ENCODE assay signal across 11 mouse cellular contexts in genomic region chr19:25411353-25411752, GRCm38 (mm10).
DNase-seq lines count a peak whose midpoint lies in the region; ATAC-seq and TF ChIP-seq lines count a peak whose summit lies in the region.
"Had no signal": no experiment of that assay in that cellular context is flagged by ENCODE, and none has a peak within 500 bp of the region (broad histone marks: within the 10 kb centered on the region; RNA-seq: fewer than 3 reads in every experiment).

No protein-coding gene starts in this region.

- no peak overlapping the region for H3K9ac ChIP-seq in limb, embryonic 14.5 days (ENCODE audit: low read depth, low read length, severe bottlenecking)
- no peak overlapping the region for H3K9ac ChIP-seq in stomach, postnatal 0 days (ENCODE audit: low read length)
- H3K9ac ChIP-seq: midbrain, embryonic 13.5 days had no signal

- WGBS in lung, adult 2 months: 64% methylated on average over 17 of the region's 17 CpGs
- 68% methylated on average over 17 of the region's 17 CpGs for WGBS in limb, embryonic 14.5 days
- WGBS in stomach, postnatal 0 days: 64% methylated on average over 17 of the region's 17 CpGs
- WGBS in midbrain, embryonic 10.5 days: 93% methylated on average over 17 of the region's 17 CpGs

- no peak for TF ChIP-seq CTCF in lung, adult 2 months (IDR thresholded peaks at IDR 0.05; ENCODE audit: insufficient read depth, low read length)
- TF ChIP-seq CTCF in stomach, postnatal 0 days (IDR thresholded peaks at IDR 0.05; ENCODE audit: low read depth): no peak

- ATAC-seq in limb, embryonic 14.5 days (ENCODE audit: low FRiP score, low read depth): no peak
- ATAC-seq in stomach, postnatal 0 days (ENCODE audit: low FRiP score, low TSS enrichment): no peak
- no peak for ATAC-seq in cerebellum, adult (ENCODE audit: insufficient number of reproducible peaks, low FRiP score, low TSS enrichment)
- ATAC-seq: midbrain, embryonic 13.5 days had no signal

- no peak overlapping the region for H3K27ac ChIP-seq in limb, embryonic 14.5 days (replicated peaks; ENCODE audit: low read depth, low read length)
- H3K27ac ChIP-seq in stomach, postnatal 0 days (replicated peaks): no peak overlapping the region
- H3K27ac ChIP-seq in midbrain, embryonic 10.5 days (replicated peaks): no peak overlapping the region
- H3K27ac ChIP-seq: midbrain, embryonic 13.5 days had no signal

- peaks cover 2% of the 10 kb centered on the region; the same call in 1 of the 2 replicates for H3K4me1 ChIP-seq in lung, adult 2 months (ENCODE audit: control insufficient read depth, insufficient read depth, low read length)
- peaks cover 47% of the 10 kb centered on the region for H3K4me1 ChIP-seq in limb, embryonic 14.5 days (ENCODE audit: control insufficient read depth, insufficient read depth, low read length)
- H3K4me1 ChIP-seq in stomach, postnatal 0 days (replicated peaks; ENCODE audit: control insufficient read depth, insufficient read depth): peaks cover 7% of the 10 kb centered on the region; the same call in 1 of the 2 replicates
- peaks cover 35% of the 10 kb centered on the region for H3K4me1 ChIP-seq in midbrain, embryonic 10.5 days

- peak; percentile 60 for DNase-seq in adrenal gland, postnatal 10 days
- DNase-seq in adrenal gland, adult 18-20 months (ENCODE audit: low spot score in 2 of 2): no peak
- DNase-seq in lung, adult 18-20 months: peak; percentile 31 to 44
- DNase-seq in lung, adult 2 months: no peak
- DNase-seq in limb, embryonic 14.5 days (ENCODE audit: low spot score): no peak
- DNase-seq in stomach, postnatal 0 days (ENCODE audit: low spot score): no peak
- no peak for DNase-seq in midbrain, embryonic 10.5 days (ENCODE audit: low spot score)
- DNase-seq: gastrocnemius, postnatal 14 days; kidney, adult 2 months had no signal

- H3K36me3 ChIP-seq in limb, embryonic 14.5 days (ENCODE audit: control insufficient read depth, insufficient read depth, low read length): peaks cover 35% of the 10 kb centered on the region
- H3K36me3 ChIP-seq in stomach, postnatal 0 days (ENCODE audit: control insufficient read depth, insufficient read depth, low read length): peaks cover 16% of the 10 kb centered on the region
- H3K36me3 ChIP-seq in midbrain, embryonic 10.5 days: peaks cover 47% of the 10 kb centered on the region

- H3K4me3 ChIP-seq in lung, adult 2 months (replicated peaks; ENCODE audit: extremely low read depth, low read depth, low read length): no peak overlapping the region
- H3K4me3 ChIP-seq in limb, embryonic 14.5 days (replicated peaks; ENCODE audit: low read length): peak overlapping the region; percentile 9
- no peak overlapping the region for H3K4me3 ChIP-seq in stomach, postnatal 0 days (ENCODE audit: low read depth, low read length)
- H3K4me3 ChIP-seq in midbrain, embryonic 10.5 days: no peak overlapping the region
- H3K4me3 ChIP-seq: midbrain, embryonic 13.5 days had no signal

- H3K4me2 ChIP-seq in limb, embryonic 14.5 days (replicated peaks; ENCODE audit: low read depth, low read length, severe bottlenecking): peak overlapping the region; percentile 40
- peak overlapping the region; percentile 23; the same call in 1 of the 2 replicates for H3K4me2 ChIP-seq in stomach, postnatal 0 days (replicated peaks; ENCODE audit: low read depth)
- H3K4me2 ChIP-seq: midbrain, embryonic 13.5 days had no signal

- H3K9me3 ChIP-seq in limb, embryonic 14.5 days (ENCODE audit: control insufficient read depth, low read length): no peaks in the 10 kb centered on the region
- no peaks in the 10 kb centered on the region for H3K9me3 ChIP-seq in stomach, postnatal 0 days (ENCODE audit: control insufficient read depth, low read length)
- H3K9me3 ChIP-seq in midbrain, embryonic 10.5 days (replicated peaks): no peaks in the 10 kb centered on the region
- H3K9me3 ChIP-seq: midbrain, embryonic 13.5 days had no signal

- no peak for TF ChIP-seq POLR2A in lung, adult 2 months (IDR thresholded peaks at IDR 0.05; ENCODE audit: borderline replicate concordance, extremely low read depth, low read depth, low read length)
- no peak for TF ChIP-seq POLR2A in limb, embryonic 14.5 days (IDR thresholded peaks at IDR 0.05; ENCODE audit: borderline replicate concordance, extremely low read depth, insufficient read depth, insufficient read length)

- TF ChIP-seq EP300 in stomach, postnatal 0 days (optimal IDR thresholded peaks at IDR 0.05): no peak

- no peaks in the 10 kb centered on the region for H3K27me3 ChIP-seq in limb, embryonic 14.5 days (ENCODE audit: control insufficient read depth, insufficient read depth, low read length)
- no peaks in the 10 kb centered on the region for H3K27me3 ChIP-seq in stomach, postnatal 0 days (ENCODE audit: control insufficient read depth, insufficient read depth, low read length)
- peaks cover 8% of the 10 kb centered on the region; the same call in 1 of the 2 replicates for H3K27me3 ChIP-seq in midbrain, embryonic 10.5 days (ENCODE audit: low read depth, poor library complexity, severe bottlenecking)

Comparison
In these comparisons a context has a peak if more than half of its experiments do, and no peak if none do; other contexts are left out.
1. DNase-seq: peak in adrenal gland, postnatal 10 days (single experiment) and lung, adult 18-20 months (2 of 2); none in adrenal gland, adult 18-20 months (0 of 2), lung, adult 2 months (single experiment), limb, embryonic 14.5 days (single experiment), stomach, postnatal 0 days (single experiment) and midbrain, embryonic 10.5 days (single experiment).